Mouse (Mus musculus): Measurements from ENCODE around the gene Fam20a. TPM values are rescaled to one million over a fixed set of nuclear protein-coding genes. Genes with fewer than 3 reads are reported as not detected.

The Fam20a gene
- polyA plus RNA-seq, 1 experiment from 2014 or later = 2.4 TPM

- no peaks in the 10 kb centered on the region for H3K9me3 ChIP-seq (replicated peaks; ENCODE audit: control insufficient read depth, low read length)
- H3K4me1 ChIP-seq (ENCODE audit: control insufficient read depth, insufficient read depth, low read length) = peaks cover 15% of the 10 kb centered on the region
- ATAC-seq (ENCODE audit: insufficient read depth, low FRiP score) = no peak
- H3K27ac ChIP-seq (ENCODE audit: low read length) = no peak overlapping the region
- no peaks in the 10 kb centered on the region for H3K36me3 ChIP-seq (ENCODE audit: control insufficient read depth, insufficient read depth, low read length)
- peaks cover 7% of the 10 kb centered on the region; the same call in 1 of the 2 replicates for H3K27me3 ChIP-seq (ENCODE audit: control insufficient read depth, insufficient read depth, low read length)
- WGBS = 86% methylated on average over 3 of the region's 3 CpGs
- no peak overlapping the region for H3K4me2 ChIP-seq (ENCODE audit: low read depth, low read length)
- H3K4me3 ChIP-seq (replicated peaks; ENCODE audit: low read length) = no peak overlapping the region
- H3K9ac ChIP-seq (ENCODE audit: low read length) = no peak overlapping the region
Measured at GRCm38 (mm10) chr11:109719399-109719798, 2.7 kb downstream of the Fam20a start.

DNA sequence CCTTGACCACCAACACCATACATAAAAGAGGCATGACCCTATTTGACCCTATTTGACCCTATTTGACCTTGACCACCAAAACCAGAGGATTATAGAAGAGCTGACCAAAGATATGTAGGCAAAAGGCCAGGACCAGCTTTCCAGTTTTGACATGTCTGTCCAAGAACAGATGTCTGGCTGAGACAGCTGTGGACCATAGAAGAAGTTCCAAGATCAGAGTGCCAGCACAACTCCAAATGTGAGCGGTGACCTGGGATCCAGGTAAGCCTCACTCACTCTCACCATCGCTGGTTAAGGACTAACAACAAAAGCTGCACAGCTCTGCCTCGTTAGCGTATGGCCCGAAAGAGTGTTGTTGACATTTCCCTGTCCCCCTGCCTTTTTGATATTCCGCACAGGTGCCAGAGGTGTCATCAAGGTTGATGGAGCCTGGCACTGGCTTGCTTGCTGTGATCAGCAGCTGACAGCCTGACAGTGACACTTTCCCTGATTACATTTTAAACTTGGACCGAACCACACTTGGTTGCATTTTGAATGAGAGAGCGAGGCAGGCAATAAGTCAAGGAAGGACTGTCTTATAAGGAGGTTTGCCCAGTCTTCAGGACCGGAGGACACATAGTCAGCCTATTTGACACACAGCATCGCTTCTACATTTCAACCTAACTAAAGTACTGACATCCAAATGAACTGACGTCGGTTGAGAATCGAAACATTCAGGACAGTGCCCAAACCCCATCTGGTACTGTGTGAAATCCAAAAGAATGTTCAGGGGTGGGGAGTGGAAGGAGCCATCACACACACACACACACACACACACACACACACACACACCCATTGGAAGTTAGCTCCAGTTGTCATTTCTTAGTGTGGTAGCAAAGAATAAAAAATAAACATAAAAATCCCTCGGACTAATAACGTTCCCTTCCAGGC, 3.8 kb downstream of the Fam20a start:
- ATAC-seq (ENCODE audit: insufficient read depth, low FRiP score) = no peak

GRCm38 (mm10) chr11:109717448-109717847, 4.6 kb downstream of the Fam20a start:
- no peak for ATAC-seq (ENCODE audit: insufficient read depth, low FRiP score)
- 89% methylated on average over 5 of the region's 5 CpGs for WGBS
- no peak overlapping the region for H3K4me3 ChIP-seq (replicated peaks; ENCODE audit: low read length)
- H3K9me3 ChIP-seq (replicated peaks; ENCODE audit: control insufficient read depth, low read length) = no peaks in the 10 kb centered on the region
- no peak overlapping the region for H3K9ac ChIP-seq (ENCODE audit: low read length)
- H3K4me1 ChIP-seq (ENCODE audit: control insufficient read depth, insufficient read depth, low read length) = peaks cover 12% of the 10 kb centered on the region
- H3K4me2 ChIP-seq (ENCODE audit: low read depth, low read length) = no peak overlapping the region
- H3K27me3 ChIP-seq (ENCODE audit: control insufficient read depth, insufficient read depth, low read length) = peaks cover 7% of the 10 kb centered on the region; the same call in 1 of the 2 replicates
- H3K27ac ChIP-seq (ENCODE audit: low read length) = no peak overlapping the region
- no peaks in the 10 kb centered on the region for H3K36me3 ChIP-seq (ENCODE audit: control insufficient read depth, insufficient read depth, low read length)

More for the DNA sequence above, 3.8 kb downstream of the Fam20a start:
- Histone ChIP-seq H3K27ac (ENCODE audit: low read length) (no peak overlapping the region), H3K4me1 (ENCODE audit: control insufficient read depth, insufficient read depth, low read length) (peaks cover 15% of the 10 kb centered on the region), H3K27me3 (ENCODE audit: control insufficient read depth, insufficient read depth, low read length) (peaks cover 7% of the 10 kb centered on the region; the same call in 1 of the 2 replicates), H3K9ac (ENCODE audit: low read length) (no peak overlapping the region), H3K4me3 (replicated peaks; ENCODE audit: low read length) (no peak overlapping the region), H3K9me3 (replicated peaks; ENCODE audit: control insufficient read depth, low read length) (no peaks in the 10 kb centered on the region), H3K4me2 (ENCODE audit: low read depth, low read length) (no peak overlapping the region), H3K36me3 (ENCODE audit: control insufficient read depth, insufficient read depth, low read length) (no peaks in the 10 kb centered on the region)
- WGBS = 85% methylated on average over 15 of the region's 15 CpGs

DNA sequence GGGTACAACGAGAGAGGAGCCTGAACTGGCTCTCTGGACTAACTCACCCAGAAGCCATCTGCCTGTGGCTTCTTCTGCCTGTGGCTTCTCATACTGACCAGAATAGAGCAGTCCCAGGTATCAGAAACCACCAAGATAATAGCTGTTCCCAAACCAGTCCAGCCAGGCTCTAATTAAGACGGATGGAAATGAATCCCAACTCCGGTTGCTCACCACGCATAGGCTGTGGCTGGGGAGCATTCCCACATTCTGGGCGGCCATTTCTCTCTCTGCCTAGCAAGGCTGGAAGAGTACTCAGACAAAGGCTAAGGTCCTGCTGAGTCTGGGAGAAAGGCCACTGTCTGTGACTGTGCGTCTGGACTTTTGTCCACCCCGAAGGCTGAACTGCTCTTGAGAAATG, 5.1 kb downstream of the Fam20a start:
- no peaks in the 10 kb centered on the region for H3K9me3 ChIP-seq (replicated peaks; ENCODE audit: control insufficient read depth, low read length)
- ATAC-seq (ENCODE audit: insufficient read depth, low FRiP score) = no peak
- WGBS = 81% methylated on average over 7 of the region's 7 CpGs
- peaks cover 3% of the 10 kb centered on the region; the same call in 1 of the 2 replicates for H3K27me3 ChIP-seq (ENCODE audit: control insufficient read depth, insufficient read depth, low read length)
- H3K9ac ChIP-seq (ENCODE audit: low read length) = no peak overlapping the region
- no peaks in the 10 kb centered on the region for H3K36me3 ChIP-seq (ENCODE audit: control insufficient read depth, insufficient read depth, low read length)
- H3K4me1 ChIP-seq (ENCODE audit: control insufficient read depth, insufficient read depth, low read length) = peaks cover 8% of the 10 kb centered on the region
- H3K4me3 ChIP-seq (replicated peaks; ENCODE audit: low read length) = no peak overlapping the region
- H3K4me2 ChIP-seq (ENCODE audit: low read depth, low read length) = no peak overlapping the region
- no peak overlapping the region for H3K27ac ChIP-seq (ENCODE audit: low read length)

GRCm38 (mm10) chr11:109715311-109715781, 6.7 kb downstream of the Fam20a start:
- H3K27ac ChIP-seq (ENCODE audit: low read length) = no peak overlapping the region
- 88% methylated on average over 12 of the region's 12 CpGs for WGBS
- H3K4me3 ChIP-seq (replicated peaks; ENCODE audit: low read length) = no peak overlapping the region
- H3K4me2 ChIP-seq (ENCODE audit: low read depth, low read length) = no peak overlapping the region
- no peaks in the 10 kb centered on the region for H3K36me3 ChIP-seq (ENCODE audit: control insufficient read depth, insufficient read depth, low read length)
- H3K9me3 ChIP-seq (replicated peaks; ENCODE audit: control insufficient read depth, low read length) = no peaks in the 10 kb centered on the region
- ATAC-seq (ENCODE audit: insufficient read depth, low FRiP score) = no peak
- no peak overlapping the region for H3K9ac ChIP-seq (ENCODE audit: low read length)
- H3K27me3 ChIP-seq (ENCODE audit: control insufficient read depth, insufficient read depth, low read length) = no peaks in the 10 kb centered on the region
- H3K4me1 ChIP-seq (ENCODE audit: control insufficient read depth, insufficient read depth, low read length) = no peaks in the 10 kb centered on the region

- Histone ChIP-seq H3K4me3 (replicated peaks; ENCODE audit: low read length) (no peak overlapping the region), H3K9me3 (replicated peaks; ENCODE audit: control insufficient read depth, low read length) (no peaks in the 10 kb centered on the region), H3K9ac (ENCODE audit: low read length) (no peak overlapping the region), H3K27me3 (ENCODE audit: control insufficient read depth, insufficient read depth, low read length) (no peaks in the 10 kb centered on the region), H3K27ac (ENCODE audit: low read length) (no peak overlapping the region), H3K4me1 (ENCODE audit: control insufficient read depth, insufficient read depth, low read length) (no peaks in the 10 kb centered on the region), H3K4me2 (ENCODE audit: low read depth, low read length) (no peak overlapping the region), H3K36me3 (ENCODE audit: control insufficient read depth, insufficient read depth, low read length) (no peaks in the 10 kb centered on the region)
- WGBS = 83% methylated on average over 17 of the region's 17 CpGs
- ATAC-seq (ENCODE audit: insufficient read depth, low FRiP score) = no peak
Measured at GRCm38 (mm10) chr11:109714341-109715247, 7.5 kb downstream of the Fam20a start.

GRCm38 (mm10) chr11:109709501-109709900, 12.6 kb downstream of the Fam20a start:
- no peak overlapping the region for H3K27ac ChIP-seq (ENCODE audit: low read length)
- no peak overlapping the region for H3K4me3 ChIP-seq (replicated peaks; ENCODE audit: low read length)
- H3K27me3 ChIP-seq (ENCODE audit: control insufficient read depth, insufficient read depth, low read length) = no peaks in the 10 kb centered on the region
- no peak overlapping the region for H3K4me2 ChIP-seq (ENCODE audit: low read depth, low read length)
- no peaks in the 10 kb centered on the region for H3K4me1 ChIP-seq (ENCODE audit: control insufficient read depth, insufficient read depth, low read length)
- ATAC-seq (ENCODE audit: insufficient read depth, low FRiP score) = no peak
- no peaks in the 10 kb centered on the region for H3K36me3 ChIP-seq (ENCODE audit: control insufficient read depth, insufficient read depth, low read length)
- no peaks in the 10 kb centered on the region for H3K9me3 ChIP-seq (replicated peaks; ENCODE audit: control insufficient read depth, low read length)
- WGBS = 75% methylated on average over 5 of the region's 5 CpGs
- no peak overlapping the region for H3K9ac ChIP-seq (ENCODE audit: low read length)

GRCm38 (mm10) chr11:109708786-109709185, 13.3 kb downstream of the Fam20a start:
- Histone ChIP-seq H3K27ac (ENCODE audit: low read length) (no peak overlapping the region), H3K36me3 (ENCODE audit: control insufficient read depth, insufficient read depth, low read length) (no peaks in the 10 kb centered on the region), H3K4me3 (replicated peaks; ENCODE audit: low read length) (no peak overlapping the region), H3K9me3 (replicated peaks; ENCODE audit: control insufficient read depth, low read length) (no peaks in the 10 kb centered on the region), H3K27me3 (ENCODE audit: control insufficient read depth, insufficient read depth, low read length) (no peaks in the 10 kb centered on the region), H3K4me1 (ENCODE audit: control insufficient read depth, insufficient read depth, low read length) (no peaks in the 10 kb centered on the region), H3K9ac (ENCODE audit: low read length) (no peak overlapping the region), H3K4me2 (ENCODE audit: low read depth, low read length) (no peak overlapping the region)
- ATAC-seq (ENCODE audit: insufficient read depth, low FRiP score) = no peak
- WGBS = 87% methylated on average over 4 of the region's 4 CpGs

All from stomach, embryonic 16.5 days (tissue).